Mouse (Mus musculus): ENCODE measurements around the gene Reep6. TPM values are rescaled to one million over a fixed set of nuclear protein-coding genes. Genes with fewer than 3 reads are reported as not detected.
A peak's percentile ranks its signal among the peaks of the same experiment; 100 is the strongest.

Gene Reep6
- polyA plus RNA-seq, 1 experiment from 2014 or later: 4.3 TPM

GRCm38 (mm10) chr10:80348244-80348781, 18.6 kb downstream of the Reep6 start, which contains the start of gene Adamtsl5:
TSS of gene Adamtsl5 (minus strand) at chr10:80348412.
- Histone ChIP-seq H3K4me2 (replicated peaks) (peak within 1 kb of the TSS; percentile 42), H3K9me3 (no peaks in the 10 kb centered on the region), H3K9ac (replicated peaks) (no peak within 1 kb of the TSS), H3K27me3 (peaks cover 98% of the 10 kb centered on the region), H3K27ac (replicated peaks) (no peak within 1 kb of the TSS), H3K36me3 (no peaks in the 10 kb centered on the region), H3K4me3 (peak within 1 kb of the TSS; percentile 20; the same call in 1 of the 2 replicates), H3K4me1 (peaks cover 24% of the 10 kb centered on the region)
- WGBS: 2% methylated on average over 36 of the region's 42 CpGs
- ATAC-seq (ENCODE audit: low FRiP score, low read depth): no peak

DNA sequence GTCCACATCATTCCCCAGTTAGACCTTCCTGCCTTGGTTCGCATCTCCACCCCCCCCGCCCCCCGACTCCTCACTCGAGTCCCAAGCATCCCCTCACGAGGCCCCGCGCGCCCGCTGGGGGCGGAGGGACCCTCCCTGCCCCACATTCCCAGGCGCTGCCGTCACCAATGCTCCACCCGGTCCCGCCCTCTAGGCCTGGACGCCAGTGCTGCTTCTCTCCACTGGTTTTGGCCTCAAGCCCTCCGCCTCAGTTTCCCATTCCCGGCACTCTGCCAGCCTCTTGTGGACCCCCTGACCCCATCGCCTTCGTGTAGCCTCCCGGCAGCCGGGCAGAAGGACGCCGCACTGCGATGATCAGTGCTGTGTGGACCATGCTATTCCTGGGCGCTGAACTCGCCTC, 19.2 kb downstream of the Reep6 start:
- no peaks in the 10 kb centered on the region for H3K9me3 ChIP-seq
- peaks cover 21% of the 10 kb centered on the region for H3K4me1 ChIP-seq

GRCm38 (mm10) chr10:80350292-80350691, 20.5 kb downstream of the Reep6 start:
- Histone ChIP-seq H3K4me3 (no peak overlapping the region), H3K9ac (replicated peaks) (no peak overlapping the region), H3K27me3 (peaks cover 98% of the 10 kb centered on the region), H3K27ac (replicated peaks) (no peak overlapping the region), H3K4me2 (replicated peaks) (no peak overlapping the region), H3K9me3 (no peaks in the 10 kb centered on the region), H3K36me3 (no peaks in the 10 kb centered on the region), H3K4me1 (peaks cover 16% of the 10 kb centered on the region)
- peak; percentile 71 for ATAC-seq (ENCODE audit: low FRiP score, low read depth)
- 4% methylated on average over 7 of the region's 7 CpGs for WGBS

More for the DNA sequence above, 19.2 kb downstream of the Reep6 start:
- H3K27me3 ChIP-seq: peaks cover 98% of the 10 kb centered on the region
- peak overlapping the region; percentile 42; the same call in 1 of the 2 replicates for H3K4me2 ChIP-seq (replicated peaks)
- H3K27ac ChIP-seq (replicated peaks): no peak overlapping the region
- H3K36me3 ChIP-seq: no peaks in the 10 kb centered on the region
- peak overlapping the region; percentile 20; the same call in 1 of the 2 replicates for H3K4me3 ChIP-seq
- no peak for ATAC-seq (ENCODE audit: low FRiP score, low read depth)
- 12% methylated on average over 26 of the region's 26 CpGs for WGBS
- H3K9ac ChIP-seq (replicated peaks): no peak overlapping the region

DNA sequence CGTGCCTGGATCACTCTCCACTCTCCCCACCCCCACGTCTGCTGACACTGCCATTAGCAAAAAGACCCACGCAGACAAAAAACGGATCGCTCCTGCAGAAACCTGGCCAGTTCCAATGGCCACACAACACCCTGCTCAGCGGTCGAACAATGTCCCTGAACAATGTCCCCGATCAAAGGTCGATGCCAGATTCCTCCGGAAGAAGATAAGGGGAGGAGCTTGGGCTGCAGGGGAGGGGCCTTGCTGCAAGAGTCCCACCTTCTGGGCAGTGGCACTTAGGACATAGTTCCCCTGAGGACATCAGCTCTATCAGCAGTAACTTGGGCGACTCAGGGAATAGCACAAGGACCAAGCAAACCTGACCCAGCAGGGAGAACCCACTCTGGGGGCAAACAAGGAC, 22.1 kb downstream of the Reep6 start:
- no peak for ATAC-seq (ENCODE audit: low FRiP score, low read depth)
- H3K4me3 ChIP-seq: no peak overlapping the region
- no peaks in the 10 kb centered on the region for H3K36me3 ChIP-seq
- H3K9me3 ChIP-seq: no peaks in the 10 kb centered on the region
- H3K4me1 ChIP-seq: peaks cover 25% of the 10 kb centered on the region
- no peak overlapping the region for H3K4me2 ChIP-seq (replicated peaks)
- WGBS: 16% methylated on average over 11 of the region's 11 CpGs
- H3K27me3 ChIP-seq: peaks cover 99% of the 10 kb centered on the region
- no peak overlapping the region for H3K27ac ChIP-seq (replicated peaks)
- no peak overlapping the region for H3K9ac ChIP-seq (replicated peaks)

DNA sequence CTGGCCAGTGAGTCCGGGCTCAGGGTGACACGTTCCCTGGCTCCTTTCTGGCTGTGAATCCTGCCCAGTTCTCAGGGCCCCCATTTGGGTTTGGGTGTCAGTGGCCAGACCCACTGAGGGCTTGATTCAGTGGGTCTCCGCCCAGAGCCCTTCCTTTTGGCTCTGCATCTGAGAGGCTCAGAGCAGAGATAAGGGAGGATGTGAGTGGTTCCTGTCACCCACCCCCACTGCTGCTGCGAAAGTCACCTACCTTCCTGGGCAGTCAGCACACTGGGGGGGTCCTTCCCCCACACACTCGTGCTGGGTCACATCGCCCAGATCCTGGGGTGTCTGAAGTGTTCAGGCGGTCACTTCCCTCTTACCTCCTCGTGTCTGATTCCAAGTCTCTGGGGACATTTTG, 23.0 kb downstream of the Reep6 start:
- 72% methylated on average over 8 of the region's 8 CpGs for WGBS
- H3K36me3 ChIP-seq: no peaks in the 10 kb centered on the region
- H3K4me1 ChIP-seq: peaks cover 26% of the 10 kb centered on the region
- H3K9ac ChIP-seq (replicated peaks): no peak overlapping the region
- H3K4me2 ChIP-seq (replicated peaks): no peak overlapping the region
- no peaks in the 10 kb centered on the region for H3K9me3 ChIP-seq
- no peak for ATAC-seq (ENCODE audit: low FRiP score, low read depth)
- H3K27me3 ChIP-seq: peaks cover 99% of the 10 kb centered on the region
- no peak overlapping the region for H3K4me3 ChIP-seq
- H3K27ac ChIP-seq (replicated peaks): no peak overlapping the region

GRCm38 (mm10) chr10:80355431-80355830, 25.7 kb downstream of the Reep6 start:
- no peaks in the 10 kb centered on the region for H3K9me3 ChIP-seq
- 7% methylated on average over 8 of the region's 9 CpGs for WGBS
- H3K27me3 ChIP-seq: peaks cover 100% of the 10 kb centered on the region
- H3K4me3 ChIP-seq: no peak overlapping the region
- no peak for ATAC-seq (ENCODE audit: low FRiP score, low read depth)
- no peaks in the 10 kb centered on the region for H3K36me3 ChIP-seq
- H3K4me2 ChIP-seq (replicated peaks): no peak overlapping the region
- no peak overlapping the region for H3K9ac ChIP-seq (replicated peaks)
- H3K4me1 ChIP-seq: peaks cover 17% of the 10 kb centered on the region
- no peak overlapping the region for H3K27ac ChIP-seq (replicated peaks)

DNA sequence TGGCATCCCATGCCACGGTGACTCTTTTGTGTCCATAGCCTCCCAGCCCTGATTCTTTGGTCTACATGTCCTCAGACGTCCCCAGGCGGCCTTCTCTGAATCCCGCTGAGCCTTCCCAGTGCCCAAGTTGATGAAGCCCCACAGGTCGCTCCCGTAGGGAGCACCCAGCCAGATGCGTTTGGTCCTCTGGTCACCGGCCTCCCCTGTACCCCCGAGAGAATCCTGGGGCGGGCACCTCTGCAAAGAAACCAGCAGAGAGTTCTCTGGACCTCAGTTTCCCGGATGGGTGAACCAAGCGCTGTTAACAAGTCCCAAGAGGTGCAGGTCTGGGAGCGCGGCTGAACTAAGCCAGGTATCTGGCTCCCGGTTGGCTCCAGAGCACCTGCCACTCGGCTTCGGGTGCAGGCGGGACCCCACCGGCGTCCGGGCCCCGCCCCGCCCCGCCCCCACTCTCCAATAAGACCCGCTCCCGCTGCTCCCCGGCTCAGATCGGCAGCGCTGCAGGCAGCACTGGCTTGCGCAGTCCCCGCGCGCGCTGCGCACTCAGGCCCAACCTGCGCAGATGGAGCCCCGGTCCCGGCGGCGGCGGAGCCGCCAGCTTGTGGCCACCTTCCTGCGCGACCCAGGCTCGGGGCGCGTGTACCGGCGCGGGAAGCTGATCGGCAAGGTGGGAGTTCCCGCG, 26.4 kb downstream of the Reep6 start, which contains the start of gene Plk5:
Gene Plk5 (plus strand): TSS at position 459 of the 682 bp plus-strand sequence.
- H3K4me2 ChIP-seq (replicated peaks): peak within 1 kb of the TSS; percentile 44
- ATAC-seq (ENCODE audit: low FRiP score, low read depth): no peak
- 1% methylated on average over 51 of the region's 53 CpGs for WGBS
- no peaks in the 10 kb centered on the region for H3K9me3 ChIP-seq
- H3K4me3 ChIP-seq: peak within 1 kb of the TSS; percentile 34
- peaks cover 17% of the 10 kb centered on the region for H3K4me1 ChIP-seq
- no peak within 1 kb of the TSS for H3K9ac ChIP-seq (replicated peaks)
- no peaks in the 10 kb centered on the region for H3K36me3 ChIP-seq
- H3K27me3 ChIP-seq: peaks cover 100% of the 10 kb centered on the region
- H3K27ac ChIP-seq (replicated peaks): no peak within 1 kb of the TSS

DNA sequence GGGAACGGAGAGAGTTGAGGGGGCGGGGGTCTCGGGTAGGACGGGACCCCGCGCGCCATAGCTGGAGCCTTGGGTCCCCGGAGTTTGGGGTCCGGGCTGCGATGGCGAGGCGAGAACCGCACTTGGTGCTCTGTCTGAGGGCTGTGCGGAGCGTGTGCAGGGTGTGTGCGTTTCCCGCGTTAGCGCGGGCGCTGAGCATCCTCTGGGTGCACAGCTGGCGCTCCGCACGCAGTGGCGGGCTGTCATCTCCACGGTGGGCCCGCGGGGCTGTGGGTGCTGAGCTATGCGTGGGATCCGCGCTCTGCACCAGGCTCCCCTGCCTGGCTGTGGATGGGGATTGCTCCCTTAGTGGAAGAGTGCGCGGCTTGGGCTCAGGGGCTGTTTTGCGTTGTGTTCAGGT, 27.0 kb downstream of the Reep6 start:
- WGBS: 2% methylated on average over 34 of the region's 34 CpGs
- no peak for ATAC-seq (ENCODE audit: low FRiP score, low read depth)
- peaks cover 17% of the 10 kb centered on the region for H3K4me1 ChIP-seq
- H3K27me3 ChIP-seq: peaks cover 100% of the 10 kb centered on the region
- H3K9me3 ChIP-seq: no peaks in the 10 kb centered on the region
- H3K36me3 ChIP-seq: no peaks in the 10 kb centered on the region
- peak overlapping the region; percentile 44 for H3K4me2 ChIP-seq (replicated peaks)
- H3K9ac ChIP-seq (replicated peaks): no peak overlapping the region
- no peak overlapping the region for H3K27ac ChIP-seq (replicated peaks)
- H3K4me3 ChIP-seq: peak overlapping the region; percentile 34

DNA sequence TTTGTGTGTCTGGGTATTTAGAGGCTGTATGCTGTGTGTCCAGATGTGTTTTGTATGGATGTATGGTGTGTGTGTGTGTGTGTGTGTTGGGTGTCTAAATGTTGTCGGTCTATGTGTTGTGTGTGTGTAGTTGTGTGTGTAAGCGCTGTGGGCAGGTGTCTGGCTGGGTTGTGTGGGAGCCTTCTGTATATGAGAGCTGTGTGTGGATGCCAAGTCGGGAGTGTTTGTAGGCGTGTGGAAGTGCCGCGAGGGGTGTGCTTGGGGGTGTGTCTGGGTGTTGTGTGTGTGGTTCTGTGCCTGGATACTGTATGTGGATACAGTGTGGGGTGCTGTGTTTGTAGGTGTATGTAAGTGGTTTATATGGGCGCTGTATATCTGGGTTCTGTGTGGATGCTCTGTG, 27.6 kb downstream of the Reep6 start:
- no peak overlapping the region for H3K9ac ChIP-seq (replicated peaks)
- H3K27ac ChIP-seq (replicated peaks): no peak overlapping the region
- H3K36me3 ChIP-seq: no peaks in the 10 kb centered on the region
- WGBS: 30% methylated on average over 7 of the region's 7 CpGs
- peaks cover 97% of the 10 kb centered on the region for H3K27me3 ChIP-seq
- no peaks in the 10 kb centered on the region for H3K9me3 ChIP-seq
- no peak overlapping the region for H3K4me3 ChIP-seq
- no peak overlapping the region for H3K4me2 ChIP-seq (replicated peaks)
- ATAC-seq (ENCODE audit: low FRiP score, low read depth): no peak
- H3K4me1 ChIP-seq: peaks cover 17% of the 10 kb centered on the region

DNA sequence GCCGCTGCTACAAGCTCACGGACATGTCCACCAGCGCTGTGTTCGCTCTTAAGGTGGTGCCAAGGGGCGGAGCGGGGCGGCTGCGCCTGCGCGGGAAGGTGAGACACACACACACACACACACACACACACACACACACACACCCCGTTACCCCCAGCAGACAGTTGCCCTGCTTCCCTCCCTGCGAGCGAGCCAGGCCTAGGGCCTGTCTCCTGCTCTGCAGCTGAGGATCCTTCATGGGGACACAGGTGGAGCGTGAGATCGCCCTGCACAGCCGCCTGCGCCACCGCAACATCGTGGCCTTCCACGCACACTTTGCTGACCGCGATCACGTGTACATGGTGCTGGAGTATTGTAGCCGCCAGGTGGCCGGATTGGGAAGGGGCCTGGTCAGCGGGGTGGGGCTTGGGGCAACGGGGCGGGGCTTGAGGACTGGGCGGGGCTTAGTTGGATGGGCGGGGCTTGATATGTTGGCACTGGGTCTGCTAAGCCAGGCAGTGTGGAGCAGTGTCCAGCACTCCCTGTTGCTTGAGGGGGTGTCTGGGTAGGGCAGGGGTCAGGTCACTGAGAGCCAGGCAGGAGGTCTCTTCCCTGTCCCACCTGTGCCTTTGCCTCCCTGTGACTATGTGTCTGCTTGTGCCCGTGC, 28.4 kb downstream of the Reep6 start:
- no peaks in the 10 kb centered on the region for H3K9me3 ChIP-seq
- H3K4me1 ChIP-seq: peaks cover 17% of the 10 kb centered on the region
- 7% methylated on average over 31 of the region's 31 CpGs for WGBS
- peaks cover 97% of the 10 kb centered on the region for H3K27me3 ChIP-seq
- H3K9ac ChIP-seq (replicated peaks): no peak overlapping the region; the same call in 1 of the 2 replicates
- 0 out of 2 replicates have a peak, but pooled peaks have one; percentile 30 for ATAC-seq (ENCODE audit: low FRiP score, low read depth)
- no peak overlapping the region for H3K27ac ChIP-seq (replicated peaks)
- 0 out of 2 replicates have a peak overlapping the region, but pooled peaks have one; percentile 7 for H3K4me3 ChIP-seq
- H3K36me3 ChIP-seq: no peaks in the 10 kb centered on the region
- H3K4me2 ChIP-seq (replicated peaks): peak overlapping the region; percentile 34

DNA sequence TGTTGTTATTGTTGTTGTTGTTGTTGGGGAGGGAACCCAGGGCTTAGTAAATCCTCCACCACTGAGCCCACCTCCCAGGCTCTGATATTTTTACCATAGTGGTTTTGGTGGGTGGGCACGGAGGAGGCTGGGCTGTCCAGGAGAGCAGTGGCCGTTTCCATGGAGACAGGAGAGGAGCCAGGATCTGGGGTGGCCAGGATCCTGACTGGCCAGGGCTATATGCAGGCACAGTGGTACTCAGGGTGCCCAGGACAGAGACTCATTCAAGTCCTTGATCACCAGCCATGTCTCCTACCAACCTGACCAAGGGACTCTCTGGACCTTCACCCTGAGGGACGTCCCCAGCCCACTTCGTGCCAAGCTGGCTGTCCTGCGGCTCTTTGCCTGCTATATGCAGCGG, 34.0 kb downstream of the Reep6 start:
- no peak overlapping the region for H3K4me2 ChIP-seq (replicated peaks)
- WGBS: 33% methylated on average over 6 of the region's 6 CpGs
- no peaks in the 10 kb centered on the region for H3K36me3 ChIP-seq
- no peak overlapping the region for H3K4me3 ChIP-seq
- H3K9ac ChIP-seq (replicated peaks): no peak overlapping the region
- peaks cover 6% of the 10 kb centered on the region for H3K4me1 ChIP-seq
- H3K27me3 ChIP-seq: peaks cover 71% of the 10 kb centered on the region
- peaks cover 5% of the 10 kb centered on the region for H3K9me3 ChIP-seq
- ATAC-seq (ENCODE audit: low FRiP score, low read depth): no peak
- H3K27ac ChIP-seq (replicated peaks): no peak overlapping the region

DNA sequence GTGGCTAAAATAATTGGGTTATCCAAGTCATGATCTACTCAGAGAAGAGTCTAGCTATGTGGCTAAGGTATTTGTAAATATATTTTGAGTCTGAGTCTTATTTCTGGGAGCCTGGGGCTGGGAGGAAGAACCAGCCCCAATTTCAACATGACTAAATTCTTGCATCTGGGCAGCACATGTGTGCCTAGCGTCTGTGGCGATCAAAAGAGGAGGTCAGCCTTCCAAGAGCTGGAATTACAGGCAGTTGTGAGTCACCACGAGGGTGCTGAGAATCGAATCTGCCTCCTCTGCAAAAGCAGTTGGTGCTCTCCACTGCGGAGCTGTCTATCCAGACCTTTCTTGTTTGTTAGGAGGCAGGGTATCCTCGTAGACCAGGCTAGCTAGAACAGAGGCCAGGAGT, 36.0 kb downstream of the Reep6 start:
- H3K4me3 ChIP-seq: no peak overlapping the region
- peaks cover 5% of the 10 kb centered on the region for H3K9me3 ChIP-seq
- H3K27ac ChIP-seq (replicated peaks): no peak overlapping the region
- H3K36me3 ChIP-seq: no peaks in the 10 kb centered on the region
- peaks cover 51% of the 10 kb centered on the region for H3K27me3 ChIP-seq
- H3K4me2 ChIP-seq (replicated peaks): no peak overlapping the region
- no peak overlapping the region for H3K9ac ChIP-seq (replicated peaks)
- 72% methylated on average over 6 of the region's 6 CpGs for WGBS
- no peak for ATAC-seq (ENCODE audit: low FRiP score, low read depth)
- H3K4me1 ChIP-seq: peaks cover 6% of the 10 kb centered on the region

Data from midbrain, embryonic 12.5 days (tissue).